Mouse (Mus musculus) CH12.LX (cell line): Measurements from ENCODE around the gene Cabp2.

Experiments used
- CHD2 ChIP-seq: IDR thresholded peaks from 2 replicates; pipeline ENCODE4 v1.6.1; 2011; ENCODE audit warnings: low read length, improper control_type of control experiment
- CTCF ChIP-seq, 2 experiments: IDR thresholded peaks in 1 of 2; conservative IDR thresholded peaks in 1 of 2; 2 replicates each; pipeline ENCODE4 v1.5.1; 2011 to 2012; ENCODE audit warnings: low read depth in 2 of 2, low read length in 2 of 2, improper control_type of control experiment in 1 of 2, inconsistent platforms in 1 of 2, mild to moderate bottlenecking in 1 of 2, moderate library complexity in 1 of 2
- POLR2A ChIP-seq: IDR thresholded peaks from 2 replicates; pipeline ENCODE4 v1.6.1; 2011; ENCODE audit warnings: low read depth, mild to moderate bottlenecking, improper control_type of control experiment, low read length
- USF1 ChIP-seq: IDR thresholded peaks from 2 replicates; pipeline ENCODE4 v1.6.1; 2014; ENCODE audit warnings: low read depth, mild to moderate bottlenecking, inconsistent platforms, low read length, improper control_type of control experiment
- ZKSCAN1 ChIP-seq: IDR thresholded peaks from 2 replicates; pipeline ENCODE4 v1.6.1; 2012; ENCODE audit warnings: low read depth, inconsistent platforms, low read length, improper control_type of control experiment, borderline replicate concordance

GRCm38 (mm10) chr19:4051016-4051415 lies 30.4 kb upstream of the Cabp2 start:
- TF ChIP-seq USF1 (no peak), CTCF (conservative IDR thresholded peaks at IDR 0.05 in 1 of 2, IDR thresholded peaks at IDR 0.05 in 1 of 2; ENCODE audit: low read depth in 2 of 2, low read length in 2 of 2) (peak in 1 of 2 experiments; percentile 21; a peak in 2 of 4 replicates), ZKSCAN1 (no peak), CHD2 (no peak), POLR2A (no peak)
